Mouse (Mus musculus) regulatory T cell (primary cell): ENCODE measurements around the gene E330021D16Rik.

Experiments
- in situ Hi-C: fragments of 300-600 bp; cut with MboI, MseI; formaldehyde crosslinking; loops from one replicate; pipeline ENCODE4 v1.15.1; 2025; ENCODE audit warnings: high pct_unique_total_duplicates

E330021D16Rik gene

DNA sequence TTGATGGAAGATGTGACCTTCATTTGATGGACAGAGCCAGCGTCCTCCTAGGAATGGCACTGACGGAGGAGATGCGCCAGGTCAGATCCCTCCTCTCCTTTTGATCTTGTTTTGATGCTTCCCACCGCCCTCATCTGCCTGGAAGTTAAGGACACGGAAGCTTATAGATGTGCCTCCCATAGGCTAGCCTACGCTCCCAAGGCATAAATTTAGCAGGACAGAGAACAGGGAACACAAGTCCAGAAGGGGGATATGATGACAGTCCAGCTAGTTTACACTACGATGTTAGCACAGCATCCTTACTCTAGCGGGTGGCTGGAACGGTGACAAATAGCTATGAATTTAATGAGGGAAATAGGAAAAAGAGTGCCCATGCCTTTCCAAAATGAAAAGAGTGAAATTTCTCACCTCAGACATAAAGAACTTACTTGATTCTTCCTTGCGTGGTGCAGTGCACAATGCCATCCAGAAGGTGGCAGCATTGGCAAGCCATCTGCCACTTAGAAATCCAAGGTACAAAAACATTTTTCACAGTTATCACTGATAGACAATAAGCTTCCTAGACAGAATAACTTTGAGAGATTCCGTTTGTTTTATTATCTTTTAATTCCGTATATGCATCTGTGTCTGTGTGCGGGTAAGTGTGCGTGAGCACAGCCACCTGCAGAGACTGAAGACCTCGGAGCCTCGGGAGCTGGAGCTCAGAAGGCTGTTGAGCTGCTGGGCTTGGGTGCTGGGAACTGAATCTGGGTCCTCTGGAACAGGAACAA is 6.9 kb upstream of the E330021D16Rik start:
- in situ Hi-C loops, result loop anchor here (5.0 kb wide), 5 partner anchors 40 to 560 kb away; no protein-coding TSS in a partner anchor

DNA sequence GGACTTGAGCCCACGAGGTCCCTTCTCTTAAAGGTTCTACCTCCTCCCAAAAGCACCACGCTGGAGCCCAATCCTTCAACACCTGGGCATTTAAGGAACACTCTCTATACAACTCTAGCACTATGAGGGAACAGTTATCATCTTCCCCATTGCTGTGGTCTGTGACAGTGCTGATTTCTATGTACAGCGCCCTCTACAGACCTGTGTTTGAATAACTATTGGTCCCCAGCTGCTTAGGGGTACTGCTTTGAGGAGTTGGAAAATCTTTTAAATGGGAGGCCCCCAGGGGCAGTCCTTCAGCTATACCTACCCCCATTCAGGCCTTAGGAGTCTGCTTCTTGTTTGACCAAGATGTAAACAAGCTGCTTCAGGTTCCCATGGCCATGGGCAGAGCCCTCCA is 5.7 kb upstream of the E330021D16Rik start:
- in situ Hi-C loops, result loop anchor here (5.0 kb wide), 5 partner anchors 41 to 561 kb away; no protein-coding TSS in a partner anchor

DNA sequence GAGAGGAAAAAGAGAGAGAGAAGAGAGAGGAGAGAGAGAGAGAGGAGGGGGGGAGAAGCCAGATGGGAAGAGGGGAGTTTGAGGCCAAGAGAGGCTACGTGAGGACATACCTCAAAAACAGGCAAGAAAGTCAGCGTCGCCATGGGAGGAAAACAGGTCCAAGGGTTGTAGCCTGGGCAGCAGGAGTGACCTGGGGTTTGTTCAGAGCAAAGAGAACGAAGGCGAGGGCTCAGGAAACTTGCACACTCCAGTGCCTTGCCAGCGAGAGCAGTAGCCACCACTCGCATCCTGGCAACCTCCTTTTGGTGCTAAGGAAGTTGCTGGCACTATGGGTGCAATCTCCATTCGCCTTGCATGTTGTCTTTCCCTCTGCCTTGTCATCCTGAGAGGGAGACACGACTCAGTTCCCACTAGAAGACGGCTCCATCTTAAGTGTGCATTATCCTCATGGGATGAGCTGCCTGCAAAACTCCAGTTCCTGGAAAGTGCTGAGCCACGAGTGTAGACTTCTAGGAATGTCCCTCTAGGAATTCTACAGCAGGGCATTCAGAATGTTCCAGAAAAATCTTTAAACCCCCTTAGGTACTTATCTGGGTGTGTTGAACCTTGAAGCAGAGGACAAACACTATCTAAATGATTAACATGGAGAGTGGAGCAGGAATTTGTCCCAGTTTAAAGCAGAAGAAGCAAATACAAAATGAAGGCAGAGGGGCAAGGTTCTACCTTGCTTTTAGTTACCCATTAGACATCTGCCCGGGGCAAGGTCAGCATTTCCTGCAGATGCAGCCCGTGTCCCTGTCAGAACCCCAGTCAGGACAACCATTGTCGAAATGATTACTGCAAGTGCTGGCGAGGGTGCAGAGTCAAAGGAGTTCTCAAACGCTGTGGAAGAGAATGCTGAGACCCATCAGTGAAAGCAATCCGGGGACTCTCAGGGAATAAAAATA is 3.8 kb upstream of the E330021D16Rik start:
- in situ Hi-C loops, result no loop called here

DNA sequence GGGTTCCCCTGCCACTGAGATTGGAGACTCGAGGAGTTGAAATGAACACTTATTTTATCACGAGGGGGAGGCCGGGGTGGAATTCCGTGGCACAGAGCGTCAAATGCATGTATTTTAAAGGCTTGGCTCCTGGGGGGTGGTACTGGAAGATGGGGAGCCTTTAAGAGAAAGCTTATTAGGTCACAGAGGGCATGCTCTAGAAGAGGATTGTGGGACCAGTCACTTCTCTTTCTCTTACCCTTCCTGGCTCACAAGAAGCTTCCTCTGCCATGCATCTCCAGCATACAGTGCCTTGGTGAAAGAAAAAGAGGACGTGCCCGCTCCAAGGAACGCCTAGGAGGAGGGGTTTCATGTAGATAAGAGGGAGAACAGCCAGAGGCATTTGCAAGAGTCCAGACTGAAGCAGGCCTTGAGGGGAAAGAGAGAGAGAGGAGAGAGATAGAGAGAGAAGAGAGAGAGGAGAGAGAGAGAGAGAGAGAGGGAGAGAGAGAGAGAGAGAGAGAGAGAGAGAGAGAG is 3.0 kb upstream of the E330021D16Rik start:
- in situ Hi-C loops, result no loop called here

DNA sequence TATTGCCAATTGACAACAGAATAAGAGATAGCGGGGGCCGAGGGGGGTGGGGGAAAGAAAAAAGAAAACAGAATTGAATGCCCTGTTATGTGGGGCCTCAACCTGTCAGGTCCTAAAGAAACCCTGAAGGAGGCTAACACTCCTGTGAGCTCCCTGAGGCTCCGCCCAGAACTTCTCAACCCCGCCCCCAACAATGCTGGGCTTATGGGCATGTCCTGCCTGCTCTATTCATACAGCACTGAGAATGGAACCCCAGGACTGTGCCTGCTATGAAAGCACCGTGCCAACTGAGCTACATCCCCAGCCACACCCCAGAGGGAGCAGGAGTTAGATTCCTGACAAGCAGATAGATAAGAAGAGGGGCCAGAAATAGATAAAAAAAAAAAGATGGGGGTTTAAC is 2.5 kb upstream of the E330021D16Rik start:
- in situ Hi-C loops, result no loop called here

DNA sequence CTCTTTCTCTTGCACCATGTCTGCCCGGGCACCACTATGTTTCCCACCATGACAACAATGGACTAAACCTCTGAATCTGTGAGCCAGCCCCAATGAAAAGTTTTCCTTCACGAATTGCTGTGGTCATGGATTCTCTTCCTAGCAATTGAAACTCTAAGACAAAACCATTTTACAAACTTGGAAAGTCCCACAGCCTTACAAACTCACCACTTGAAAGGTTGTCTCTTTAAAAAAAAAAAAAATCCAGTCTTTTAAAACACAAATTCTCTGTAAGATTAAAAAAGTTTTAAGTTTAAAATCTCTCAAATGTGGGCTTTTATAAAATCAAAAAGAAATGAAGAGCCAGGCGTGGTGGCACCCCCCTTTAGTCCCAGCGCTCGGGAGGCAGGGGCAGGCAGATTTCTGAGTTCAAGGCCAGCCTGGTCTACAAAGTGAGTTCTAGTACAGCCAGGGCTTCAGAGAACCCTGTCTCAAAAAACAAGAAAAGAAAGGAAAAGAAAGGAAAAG is 1.5 kb downstream of the E330021D16Rik start:
- in situ Hi-C loops, result no loop called here

DNA sequence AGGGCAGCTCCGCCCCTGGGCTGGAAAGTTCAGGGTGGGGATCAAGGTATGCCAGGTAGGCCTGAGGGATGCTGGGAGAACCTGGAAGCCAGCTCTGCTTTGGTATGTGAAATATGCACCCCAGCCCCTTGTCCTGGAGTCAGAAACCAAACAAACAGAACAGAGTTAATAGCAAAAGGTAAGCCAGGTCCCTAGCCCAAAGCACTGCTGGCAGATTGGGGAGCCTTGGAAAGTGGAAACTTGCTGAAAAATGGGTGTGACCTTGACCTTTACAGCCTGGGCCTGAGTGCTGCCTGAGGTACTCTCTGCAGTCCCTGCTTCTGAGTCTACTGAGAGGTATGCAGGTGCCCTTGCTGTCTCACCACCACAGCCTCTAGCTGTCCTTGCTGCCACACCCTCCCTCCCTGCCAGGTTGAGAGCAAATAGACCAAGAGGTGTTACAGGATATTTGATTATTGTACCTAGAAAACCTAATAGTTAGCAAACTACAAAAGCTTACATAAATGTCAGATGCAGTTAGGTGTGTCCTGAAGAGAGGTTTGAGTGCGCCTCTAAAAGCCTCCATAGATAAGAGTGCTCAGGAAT is 7.7 kb downstream of the E330021D16Rik start:
- in situ Hi-C loops, result no loop called here

DNA sequence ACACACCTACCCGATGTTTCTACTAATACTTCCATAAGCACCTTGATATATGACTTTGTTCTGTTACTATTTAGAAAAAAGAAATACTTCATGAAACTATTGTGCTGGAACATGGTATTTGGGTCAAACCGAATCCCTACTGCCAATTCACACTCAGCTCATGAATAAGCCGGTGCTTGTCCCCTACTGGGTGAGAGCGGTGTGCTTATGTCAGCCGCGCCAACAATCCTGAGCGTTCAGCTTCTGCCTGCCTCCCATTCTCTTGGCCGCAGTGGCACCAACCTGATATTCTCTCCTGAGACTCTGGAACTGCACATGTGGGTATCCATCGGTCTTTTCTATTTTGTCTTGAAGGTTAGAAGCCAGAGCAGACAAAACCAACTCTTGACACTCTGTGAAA is 18.5 kb downstream of the E330021D16Rik start:
- in situ Hi-C loops, result no loop called here

DNA sequence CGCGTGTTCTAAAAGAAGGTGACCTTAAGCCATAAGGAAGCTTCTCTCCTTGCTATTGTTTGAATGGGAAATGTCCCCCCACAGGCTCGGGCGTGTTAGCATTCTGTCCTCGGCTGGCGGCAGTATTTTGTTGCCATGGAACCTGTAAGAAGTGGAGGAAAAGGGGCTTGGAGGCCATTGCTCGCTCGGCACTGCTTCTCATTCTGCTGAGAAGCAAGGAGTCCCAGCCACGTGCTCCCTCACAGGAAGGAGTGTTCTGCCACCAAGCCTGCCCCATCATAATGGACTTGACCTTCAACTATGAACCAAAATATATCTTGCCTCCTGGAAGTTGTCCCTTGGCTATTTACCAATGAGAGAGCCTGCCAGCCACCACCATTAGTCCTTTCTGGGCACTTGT is 25.1 kb downstream of the E330021D16Rik start:
- in situ Hi-C loops, result no loop called here

DNA sequence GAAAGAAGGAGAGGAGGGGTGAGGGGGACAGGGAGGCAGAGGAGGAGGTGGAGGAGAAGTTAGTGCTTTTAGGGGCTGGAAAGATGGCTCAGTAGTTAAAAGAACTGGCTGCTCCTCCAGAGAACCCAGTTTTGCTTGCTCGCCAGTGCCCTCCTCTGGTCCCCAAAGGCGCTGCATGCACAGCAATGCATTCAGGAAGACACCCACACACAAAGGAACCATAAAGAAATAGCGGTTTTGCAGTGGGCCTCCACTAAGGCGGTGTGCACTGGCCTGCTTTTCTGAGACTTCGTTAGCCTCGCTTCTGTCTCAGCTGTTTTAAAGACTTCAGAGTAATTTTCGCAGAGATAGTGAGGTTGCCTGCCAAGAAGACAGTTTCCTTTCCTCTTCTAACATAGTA is 30.1 kb downstream of the E330021D16Rik start:
- in situ Hi-C loops, result no loop called here

DNA sequence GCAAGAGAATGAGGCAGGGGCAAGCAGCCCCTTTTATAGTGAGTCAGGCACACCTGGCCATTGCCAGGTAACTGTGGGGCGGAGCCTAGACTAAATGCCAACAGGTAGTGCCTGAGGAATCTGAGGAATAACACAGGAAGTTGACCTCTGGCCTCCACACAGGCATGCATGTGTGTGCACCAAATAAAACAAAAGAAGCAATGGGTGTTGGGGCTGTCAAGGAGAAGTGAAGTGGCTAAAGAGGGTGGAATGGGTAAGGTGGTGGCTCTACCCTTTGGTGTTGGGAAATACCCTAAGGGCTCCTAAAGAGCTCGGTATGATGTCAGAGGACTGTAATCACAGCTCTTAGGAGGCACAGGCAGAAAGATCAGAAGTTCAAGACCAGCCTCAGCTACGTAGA is 32.2 kb downstream of the E330021D16Rik start:
- in situ Hi-C loops, result no loop called here

DNA sequence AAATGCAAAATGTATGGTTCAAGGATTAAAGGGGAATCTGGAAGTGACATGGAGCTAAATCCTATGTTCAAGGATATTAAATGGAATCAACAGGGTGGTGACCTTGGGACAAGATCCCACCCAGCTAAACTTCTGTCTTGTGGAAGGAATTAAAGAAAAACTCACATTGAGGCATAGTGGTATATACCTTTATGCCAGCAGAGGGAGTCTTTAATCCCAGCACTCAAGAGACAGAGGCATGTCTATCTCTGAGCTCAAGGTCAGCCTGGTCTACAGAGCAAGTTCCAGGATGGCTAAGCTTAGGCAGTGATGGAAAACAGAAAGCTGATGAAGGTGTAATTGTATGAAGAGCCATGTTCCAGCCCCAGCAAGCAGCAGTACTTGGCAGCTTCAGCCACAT is 39.3 kb downstream of the E330021D16Rik start:
- in situ Hi-C loops, result no loop called here

DNA sequence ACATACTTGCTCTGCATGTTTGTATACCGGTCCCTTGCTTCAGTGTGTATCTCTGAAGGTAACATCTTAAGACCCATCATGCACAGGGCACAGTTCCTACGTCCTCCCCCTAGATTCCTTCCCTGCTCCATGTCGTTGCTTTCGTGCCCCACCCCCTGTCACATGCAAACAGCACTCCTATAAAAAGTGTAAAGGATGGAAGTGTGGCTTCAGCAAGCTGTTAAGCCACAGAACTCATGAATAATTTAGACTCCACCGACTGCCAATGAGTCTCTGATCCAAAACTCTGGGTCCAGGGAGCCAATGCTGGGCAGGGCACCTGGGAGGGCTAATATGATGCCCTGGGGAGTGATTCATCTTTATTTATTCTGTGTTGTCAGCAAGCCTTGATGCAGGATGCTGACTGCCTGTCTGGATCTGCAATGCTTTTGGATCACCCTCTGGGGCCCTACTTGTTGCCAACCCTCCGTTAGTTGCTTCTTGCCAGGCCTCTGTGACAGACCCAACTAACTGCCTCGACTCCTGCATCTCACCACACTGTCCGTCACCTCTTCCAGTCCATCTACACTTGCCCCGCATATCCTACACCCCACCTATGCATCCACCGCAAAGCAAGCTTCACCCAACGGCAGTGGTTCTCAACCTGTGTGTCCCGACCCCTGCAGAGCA is 50.8 kb downstream of the E330021D16Rik start:
- in situ Hi-C loops, result no loop called here

DNA sequence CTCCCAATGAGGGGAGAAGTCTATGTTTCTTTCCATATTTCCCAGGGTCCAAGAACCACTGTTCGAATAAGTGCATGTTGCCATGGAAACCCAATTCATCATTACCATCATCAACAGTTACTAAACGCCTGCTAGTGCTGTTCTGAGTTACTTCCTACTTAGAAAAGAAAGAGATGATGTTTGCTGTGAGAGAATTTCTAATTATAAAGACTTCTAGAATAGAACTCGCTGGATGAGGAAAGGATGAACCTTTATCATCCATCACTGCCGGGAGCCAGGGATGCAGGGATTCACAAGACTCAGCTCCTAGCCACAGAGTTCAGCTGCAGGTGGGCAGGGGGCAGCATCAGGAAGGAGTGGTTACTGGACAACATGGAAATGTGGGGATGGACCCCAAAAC is 51.4 kb downstream of the E330021D16Rik start:
- in situ Hi-C loops, result no loop called here

DNA sequence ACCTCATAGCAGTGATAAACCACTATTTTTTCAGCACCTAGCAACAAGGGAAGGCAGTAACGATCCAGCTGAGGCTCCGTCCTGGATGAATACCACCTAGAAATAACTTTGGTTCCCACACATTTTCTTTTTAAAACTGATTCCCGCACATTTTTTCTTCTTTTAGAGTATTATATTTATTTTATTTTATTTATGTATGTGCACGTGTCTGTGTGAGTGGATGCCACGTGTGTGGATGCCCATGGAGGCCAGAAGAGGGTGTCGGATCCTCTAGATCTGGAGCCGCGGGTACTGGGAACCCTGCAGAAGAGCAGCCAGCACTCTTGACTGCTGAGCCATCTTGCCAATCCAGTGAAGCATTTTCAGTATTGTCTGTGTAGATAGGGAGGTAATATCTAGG is 52.1 kb downstream of the E330021D16Rik start:
- in situ Hi-C loops, result no loop called here

DNA sequence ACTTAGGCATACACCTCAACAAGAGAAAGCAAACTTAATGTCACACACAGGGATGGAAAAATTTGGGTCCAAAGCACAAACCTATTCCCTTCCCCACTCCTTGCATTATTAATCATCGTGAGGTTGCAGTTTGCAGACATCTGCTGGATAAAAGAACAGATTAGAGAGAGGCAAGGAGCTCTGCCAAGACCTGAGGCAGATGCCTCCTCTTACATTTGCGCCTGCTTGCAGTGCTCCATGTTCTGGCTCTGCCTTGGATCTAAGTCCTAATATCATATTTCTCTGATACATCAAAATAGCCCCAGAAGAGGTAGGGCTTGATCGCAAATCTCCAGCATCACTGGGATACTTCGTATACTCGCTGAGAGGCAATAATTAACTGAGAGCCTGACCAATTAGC is 56.9 kb downstream of the E330021D16Rik start:
- in situ Hi-C loops, result loop anchor here (10.0 kb wide), 1 partner anchor 1316 kb away; no protein-coding TSS in a partner anchor

DNA sequence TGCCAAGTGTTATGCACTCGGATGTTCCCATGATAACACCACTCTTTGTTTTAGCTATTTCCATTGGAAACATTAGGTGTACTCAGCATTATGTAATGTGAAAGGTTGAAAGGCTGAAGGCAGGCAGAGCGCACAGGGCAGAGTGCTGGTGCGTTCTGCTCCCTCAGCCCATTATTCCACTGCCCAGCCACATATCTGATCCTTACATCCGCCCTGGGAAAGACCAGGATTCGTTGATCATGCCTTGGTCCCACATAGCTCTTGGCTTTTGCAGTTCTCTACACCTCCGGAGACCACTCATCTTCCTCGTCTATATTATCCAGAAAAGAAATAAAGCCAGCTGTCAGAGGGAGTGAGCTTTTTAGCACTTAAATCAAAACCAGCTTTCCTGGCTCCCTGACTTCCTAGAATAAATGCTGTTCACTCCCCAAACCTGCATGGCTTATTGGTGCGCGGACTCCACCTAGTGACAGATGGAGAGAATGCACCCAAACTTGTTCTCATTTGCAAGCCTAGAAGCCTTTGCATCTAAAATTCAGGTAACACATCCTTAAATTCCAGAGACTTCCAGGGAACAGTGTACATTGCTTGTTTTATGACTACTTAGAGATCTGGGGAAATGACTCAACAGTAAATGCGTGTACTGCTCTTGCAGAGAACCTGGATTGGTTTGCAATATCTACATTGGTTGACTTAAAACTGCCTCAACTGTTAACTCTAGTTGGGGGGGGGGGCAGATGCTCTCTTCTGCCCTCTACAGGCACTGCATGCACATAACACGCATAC is 61.8 kb downstream of the E330021D16Rik start:
- in situ Hi-C loops, result loop anchor here (10.0 kb wide), 1 partner anchor 1321 kb away; no protein-coding TSS in a partner anchor
